Mouse (Mus musculus): ENCODE measurements around the gene H2-D1. TPM values are rescaled to one million over a fixed set of nuclear protein-coding genes. Genes with fewer than 3 reads are reported as not detected.
"Not testable (repeated sequence)": the region's sequence is repeated elsewhere in the genome, so short reads cannot be mapped to it uniquely, and the experiment has no call there.

H2-D1 gene
- 441 and 555 TPM in 2 replicates for polyA plus RNA-seq (2015; fragmentation: Nextera tagmentation; extraction: Ambion mirVana)

DNA sequence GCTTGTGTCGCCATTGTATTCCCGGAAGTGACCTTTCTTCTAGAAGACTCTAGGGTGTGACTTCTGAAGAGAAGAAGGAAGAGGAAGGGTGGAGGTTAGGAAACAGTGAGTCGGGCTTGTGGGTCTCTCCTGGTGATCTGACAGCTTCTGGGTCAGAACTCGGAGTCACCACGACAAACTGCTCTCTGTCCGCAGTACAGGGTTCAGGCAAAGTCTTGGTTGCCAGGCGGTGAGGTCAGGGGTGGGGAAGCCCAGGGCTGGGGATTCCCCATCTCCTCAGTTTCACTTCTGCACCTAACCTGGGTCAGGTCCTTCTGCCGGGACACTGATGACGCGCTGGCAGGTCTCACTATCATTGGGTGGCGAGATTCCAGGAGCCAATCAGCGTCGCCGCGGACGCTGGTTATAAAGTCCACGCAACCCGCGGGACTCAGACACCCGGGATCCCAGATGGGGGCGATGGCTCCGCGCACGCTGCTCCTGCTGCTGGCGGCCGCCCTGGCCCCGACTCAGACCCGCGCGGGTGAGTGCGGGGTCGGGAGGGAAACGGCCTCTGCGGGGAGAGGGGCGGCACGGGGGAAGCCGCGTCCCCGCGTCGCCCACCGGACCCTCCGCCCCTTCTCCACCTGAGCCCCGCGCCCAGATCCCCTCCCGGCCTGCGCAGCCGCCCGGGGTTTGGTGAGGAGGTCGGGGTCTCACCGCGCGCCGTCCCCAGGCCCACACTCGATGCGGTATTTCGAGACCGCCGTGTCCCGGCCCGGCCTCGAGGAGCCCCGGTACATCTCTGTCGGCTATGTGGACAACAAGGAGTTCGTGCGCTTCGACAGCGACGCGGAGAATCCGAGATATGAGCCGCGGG, at the start of gene H2-D1:
Gene H2-D1 (plus strand): TSS at position 67 of the 859 bp plus-strand sequence.
- DNase-seq (ENCODE audit: low spot score) = peak; percentile 93

DNA sequence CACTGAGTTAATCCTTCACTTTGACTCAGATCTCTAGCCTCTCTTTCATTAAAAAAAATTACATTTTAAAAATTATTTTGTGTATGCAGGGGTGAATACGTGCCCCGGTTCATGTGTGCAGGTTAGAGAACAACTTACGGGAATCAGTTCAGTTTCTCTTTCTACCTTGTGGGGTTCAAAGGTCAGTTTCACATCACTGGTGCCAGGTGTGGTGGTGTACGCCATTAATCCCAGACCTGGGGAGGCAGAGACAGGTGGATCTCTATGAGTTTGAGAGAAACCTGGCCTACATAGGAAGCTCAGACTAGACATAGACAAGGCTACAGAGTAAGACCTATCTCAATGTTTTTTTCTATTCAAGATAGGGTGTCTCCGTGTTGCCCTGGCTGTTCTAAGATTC, 49.5 kb upstream of the H2-D1 start:
- no peak for DNase-seq (ENCODE audit: low spot score)

DNA sequence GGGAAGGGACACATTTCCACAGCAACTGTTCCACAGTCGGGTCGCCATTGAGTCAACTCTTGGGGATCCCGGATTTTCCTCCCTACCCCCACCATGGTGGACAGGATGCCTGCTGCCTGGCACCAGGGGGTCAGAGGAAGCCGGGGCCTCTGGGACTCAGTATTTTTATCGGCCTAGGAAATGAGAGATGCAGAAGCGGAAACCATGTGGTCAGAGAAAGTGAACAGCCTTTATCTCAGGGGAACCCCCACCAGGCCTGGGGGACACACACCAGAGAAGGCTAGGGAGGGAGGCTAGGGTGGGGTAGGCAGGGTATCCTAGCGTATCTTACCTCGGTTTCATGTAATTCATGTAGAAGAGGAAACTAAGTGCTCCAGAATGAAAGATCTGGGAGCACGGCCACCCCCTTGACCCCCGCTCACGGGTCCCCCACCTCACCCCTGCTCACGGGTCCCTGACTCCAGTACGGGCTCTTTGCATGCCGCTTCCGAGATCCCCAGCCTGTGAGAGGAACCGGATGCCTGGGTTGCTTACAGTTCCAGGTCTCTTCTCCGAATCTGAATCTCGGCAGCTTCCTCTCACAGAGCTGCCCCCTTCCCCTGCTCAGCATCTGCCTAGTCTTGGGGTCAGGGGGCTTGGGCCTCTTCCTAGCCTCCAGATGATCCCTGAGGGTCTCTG, 43.9 kb upstream of the H2-D1 start:
- DNase-seq (ENCODE audit: low spot score) = peak; percentile 51

DNA sequence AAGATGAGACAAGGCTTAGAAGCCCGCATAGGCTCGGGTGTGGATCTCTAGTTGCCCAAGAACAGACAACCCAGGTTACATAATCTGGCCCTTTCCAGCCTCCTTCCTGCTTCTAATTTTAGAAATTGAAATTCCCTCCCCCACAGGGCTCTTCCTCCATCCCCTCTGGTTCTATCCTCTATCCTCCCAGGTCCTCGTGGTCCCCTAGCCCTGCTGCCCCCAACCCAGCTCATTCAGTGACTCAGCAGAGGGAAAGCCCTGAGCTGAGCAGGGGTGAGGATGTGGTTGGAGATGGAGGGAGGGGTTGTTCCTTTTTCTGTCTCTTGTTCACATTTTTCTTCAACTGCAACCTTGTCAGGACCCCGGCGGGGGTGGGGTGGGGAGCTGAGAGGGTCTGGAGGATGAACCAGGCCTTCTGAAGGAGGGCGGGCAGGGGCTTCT, 42.9 kb upstream of the H2-D1 start:
- peak; percentile 77 for DNase-seq (ENCODE audit: low spot score)

DNA sequence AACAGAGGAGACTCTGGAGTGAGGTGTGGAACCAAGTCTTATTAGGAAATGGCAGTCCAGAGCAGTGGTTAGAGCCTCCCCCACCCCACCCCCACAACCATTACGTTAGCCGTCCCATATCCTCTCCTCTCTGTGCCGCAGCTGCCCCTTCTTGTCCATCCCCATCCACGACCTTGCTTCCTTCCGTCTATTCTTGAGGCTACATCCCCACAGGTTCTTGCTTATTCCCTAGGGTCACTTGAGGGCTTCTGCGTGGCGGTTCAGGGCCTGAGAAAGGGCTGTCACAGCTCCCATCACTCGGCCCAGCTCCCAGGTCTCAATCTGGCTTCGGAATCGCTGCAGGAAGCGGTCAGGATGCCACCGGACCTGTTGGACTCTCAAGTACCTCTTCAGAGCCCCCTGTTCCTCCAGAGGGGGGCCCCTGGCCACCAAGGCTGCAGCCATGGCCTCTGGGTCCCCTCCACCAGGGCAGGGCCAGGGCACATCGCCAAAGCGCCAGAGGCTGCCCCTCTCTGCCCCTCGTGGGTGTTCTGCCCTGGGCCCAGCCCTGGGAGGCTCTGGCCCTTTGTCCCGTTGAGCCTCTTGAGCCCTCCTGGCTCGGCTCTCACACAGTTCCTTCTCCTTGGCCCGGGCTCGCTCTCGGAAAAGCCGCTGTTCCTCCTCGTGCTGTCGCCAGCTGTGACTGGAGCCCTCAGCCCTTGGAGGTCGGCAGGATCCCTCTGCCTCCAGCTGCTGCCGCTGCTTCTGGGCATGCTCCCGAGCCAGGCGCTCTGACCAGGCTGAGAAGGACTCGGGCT, 42.2 kb upstream of the H2-D1 start, which contains the start of gene Gm16181:
Gene Gm16181 (plus strand): TSS at position 679 of the 797 bp plus-strand sequence.
- no peak for DNase-seq (ENCODE audit: low spot score)

DNA sequence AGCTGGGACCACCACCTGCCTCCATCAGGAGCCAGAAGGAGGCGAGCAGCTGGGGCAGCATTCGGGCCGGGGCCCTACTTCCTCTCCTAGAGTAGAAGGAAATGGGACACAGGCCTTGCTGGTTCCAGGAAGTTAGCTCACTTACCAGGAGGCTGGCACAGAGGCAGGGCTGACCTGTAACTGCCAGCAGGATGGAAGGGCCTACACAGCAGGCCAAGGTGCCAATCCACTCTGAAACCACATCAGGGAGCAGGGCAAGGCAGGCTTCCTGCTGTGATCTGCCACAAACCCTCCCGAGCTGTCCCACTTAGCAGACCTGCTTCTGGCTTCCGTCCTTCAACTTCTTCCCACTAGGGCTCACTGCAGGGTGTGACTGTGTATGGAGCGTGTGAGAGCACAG, 40.2 kb upstream of the H2-D1 start:
- DNase-seq (ENCODE audit: low spot score) = peak; percentile 79

DNA sequence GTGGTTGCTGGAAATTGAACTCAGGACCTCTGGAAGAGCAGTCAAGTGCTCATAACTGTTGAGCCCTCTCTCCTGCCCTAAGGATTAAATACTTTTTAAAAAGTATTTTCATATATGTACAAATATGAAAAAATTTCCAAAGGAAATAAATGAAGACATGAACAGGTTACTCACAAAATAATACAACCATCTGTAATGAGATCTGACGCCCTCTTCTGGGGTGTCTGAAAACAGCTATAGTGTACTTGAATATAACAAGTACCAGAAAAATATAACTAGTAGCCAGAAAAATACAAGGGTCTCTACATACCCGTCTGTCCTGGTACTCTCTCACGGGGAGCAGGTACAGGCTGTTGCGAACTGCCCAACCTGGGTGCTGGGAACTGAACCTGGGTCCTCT, 37.9 kb upstream of the H2-D1 start:
- no peak for DNase-seq (ENCODE audit: low spot score)

DNA sequence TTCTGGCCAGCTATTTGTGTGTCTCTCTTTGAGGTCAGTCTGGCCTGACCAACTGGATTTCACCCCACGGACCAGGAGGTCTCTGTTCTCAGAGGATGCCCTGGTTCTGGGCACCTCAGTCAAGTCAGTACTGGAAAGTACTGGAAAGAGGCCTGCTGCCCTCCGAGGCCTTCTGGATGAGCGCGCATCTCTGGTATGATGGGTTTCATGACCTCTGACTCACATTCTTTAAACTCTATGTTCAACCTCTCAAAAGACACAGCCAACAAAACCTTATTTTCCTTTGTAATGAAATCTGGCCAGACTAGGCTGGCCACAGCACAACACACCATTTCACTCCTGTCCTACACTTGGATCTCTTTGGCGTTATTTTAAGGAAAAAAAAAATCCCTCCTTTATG, 37.1 kb upstream of the H2-D1 start:
- no peak for DNase-seq (ENCODE audit: low spot score)

DNA sequence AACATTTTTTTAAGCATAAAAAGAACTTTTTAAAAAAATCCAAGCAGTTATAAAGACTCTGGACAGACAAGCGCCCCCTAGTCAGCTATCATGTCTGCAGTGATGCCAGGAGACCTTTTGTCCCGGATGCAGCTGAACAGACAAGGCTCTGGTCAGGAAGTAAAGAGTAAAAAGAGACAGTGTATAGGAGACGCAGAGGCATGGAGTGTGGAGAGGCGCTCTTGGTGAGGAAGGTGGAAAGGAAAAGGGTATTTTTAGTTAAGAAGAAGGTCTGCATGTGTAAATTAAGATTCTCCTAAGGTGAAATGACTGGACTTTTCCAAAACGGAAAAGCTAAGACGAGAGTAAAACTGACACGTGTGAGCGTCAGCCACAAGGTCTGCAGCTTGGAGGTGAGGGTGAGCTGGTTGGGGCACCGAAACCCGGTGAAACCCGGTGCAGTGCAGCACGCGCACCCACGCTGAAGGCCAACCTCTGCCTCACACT, 35.9 kb upstream of the H2-D1 start:
- no peak for DNase-seq (ENCODE audit: low spot score)

DNA sequence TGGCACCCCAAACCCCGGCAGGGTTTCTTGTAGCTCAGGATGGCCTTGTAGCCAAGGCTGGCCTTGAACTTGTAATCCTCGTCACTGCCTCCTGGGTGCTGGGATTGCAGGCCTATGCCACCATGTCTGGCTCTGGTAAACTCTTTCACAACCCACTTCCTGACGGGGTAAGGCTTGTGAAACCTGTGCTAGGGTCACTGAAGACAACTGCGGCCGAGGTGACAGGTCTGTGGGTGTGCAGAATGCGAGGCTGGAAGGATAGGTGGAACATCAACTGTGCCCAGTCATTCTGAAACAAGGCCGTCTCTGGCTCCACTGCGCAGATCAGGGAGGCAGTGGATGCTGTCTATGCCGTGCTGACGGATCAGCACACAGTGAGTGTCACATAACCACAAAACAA, 31.5 kb upstream of the H2-D1 start:
- no peak for DNase-seq (ENCODE audit: low spot score)

DNA sequence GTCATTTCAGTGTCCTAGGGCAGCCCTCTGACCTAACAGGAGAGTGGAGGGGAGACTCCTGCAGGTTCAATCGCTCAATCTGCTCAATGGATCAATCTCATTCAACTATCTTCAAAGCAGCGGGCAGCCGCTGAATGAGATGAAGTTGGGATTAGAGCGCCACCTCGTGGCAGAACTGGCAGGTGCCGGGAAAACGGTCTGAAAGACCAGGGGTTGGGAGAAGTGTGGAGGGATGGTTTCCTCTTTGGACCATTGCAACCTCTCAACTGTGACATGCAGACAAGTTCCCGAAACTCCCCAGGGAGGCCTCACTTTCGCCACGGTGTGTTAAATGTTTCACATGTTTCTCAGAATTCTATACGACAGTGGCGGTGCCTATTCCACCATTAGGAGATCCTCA, 30.5 kb upstream of the H2-D1 start:
- peak; percentile 79 for DNase-seq (ENCODE audit: low spot score)

DNA sequence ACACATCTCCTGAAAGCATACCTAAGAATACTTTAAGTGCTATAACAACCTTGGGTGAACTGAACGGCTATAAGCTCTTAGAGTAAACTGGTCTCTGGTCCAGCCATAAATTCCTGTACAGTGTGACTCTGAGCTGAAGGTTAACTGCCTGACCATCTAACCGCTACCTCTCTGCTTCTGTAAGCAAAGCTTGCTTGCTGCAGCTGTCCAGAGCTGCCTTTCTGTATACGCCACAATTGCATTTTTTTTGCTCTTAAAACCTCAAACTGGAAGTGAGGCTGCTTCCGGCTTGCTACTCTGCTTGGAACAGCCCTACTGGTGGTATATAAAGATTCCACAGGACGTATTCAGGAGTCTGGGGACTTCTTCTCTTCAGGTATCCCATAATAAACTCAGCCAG, 29.9 kb upstream of the H2-D1 start:
- DNase-seq (ENCODE audit: low spot score) = peak; percentile 72

DNA sequence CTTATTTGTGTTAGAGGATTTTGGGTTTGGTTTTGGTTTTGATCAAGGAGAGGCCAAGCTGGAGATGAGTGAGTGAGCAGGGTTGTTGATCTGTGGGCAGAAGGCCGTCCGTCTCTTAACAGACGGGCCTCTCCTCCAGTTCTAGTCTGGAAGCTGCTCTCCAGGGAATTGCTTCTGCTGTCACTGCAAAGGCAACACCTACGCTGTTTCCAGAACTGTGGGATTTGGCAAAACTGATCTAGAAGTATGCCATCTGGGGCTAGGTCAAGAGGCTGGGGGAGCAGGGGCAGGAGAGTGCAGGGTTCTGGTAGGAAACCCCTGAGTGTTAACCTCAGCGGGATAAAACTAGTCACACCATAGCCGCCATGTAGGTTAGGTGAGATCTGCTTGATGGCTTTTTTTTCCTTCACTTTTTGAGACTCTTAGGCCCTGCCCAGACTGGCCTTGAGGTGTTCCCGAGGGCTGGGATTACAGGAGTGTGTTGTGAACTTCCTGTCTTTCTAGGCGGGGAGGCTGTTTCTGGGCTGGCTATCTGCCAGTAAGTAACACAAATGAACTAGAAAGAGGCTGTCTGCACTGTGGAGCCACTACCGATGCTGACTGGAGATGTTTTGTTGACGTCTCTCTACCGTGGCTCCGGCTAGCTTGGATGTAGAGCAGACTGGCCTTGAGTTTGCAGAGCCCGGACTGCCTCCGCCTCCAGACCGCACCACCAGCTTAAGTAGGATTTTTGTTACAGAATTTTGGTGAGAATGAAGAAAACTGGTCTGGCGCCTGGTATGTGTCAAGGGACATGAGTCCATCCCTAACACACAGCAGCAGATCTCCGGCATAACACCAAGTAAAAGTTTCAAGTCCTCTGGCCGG, 29.2 kb upstream of the H2-D1 start, which contains the start of gene Atp6v1g2:
Gene Atp6v1g2 (plus strand): TSS at position 547 of the 867 bp plus-strand sequence.
- no peak for DNase-seq (ENCODE audit: low spot score)

DNA sequence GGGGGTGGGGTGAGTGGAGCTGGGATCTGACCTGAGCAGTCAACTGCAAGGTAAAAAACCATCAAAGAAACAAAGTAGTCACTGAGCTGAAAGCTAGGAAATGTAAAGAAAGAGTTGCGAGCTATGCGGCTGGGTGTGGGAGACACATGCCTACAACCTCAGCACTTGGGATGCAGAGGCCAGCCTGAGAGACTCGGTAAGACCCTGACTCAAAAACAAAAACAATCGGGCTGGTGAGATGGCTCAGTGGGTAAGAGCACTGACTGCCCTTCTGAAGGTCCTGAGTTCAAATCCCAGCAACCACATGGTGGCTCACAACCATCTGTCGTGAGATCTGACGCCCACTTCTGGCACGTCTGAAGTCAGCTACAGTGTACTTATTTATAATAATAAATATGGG, 28.4 kb upstream of the H2-D1 start:
- DNase-seq (ENCODE audit: low spot score) = not testable (repeated sequence)

DNA sequence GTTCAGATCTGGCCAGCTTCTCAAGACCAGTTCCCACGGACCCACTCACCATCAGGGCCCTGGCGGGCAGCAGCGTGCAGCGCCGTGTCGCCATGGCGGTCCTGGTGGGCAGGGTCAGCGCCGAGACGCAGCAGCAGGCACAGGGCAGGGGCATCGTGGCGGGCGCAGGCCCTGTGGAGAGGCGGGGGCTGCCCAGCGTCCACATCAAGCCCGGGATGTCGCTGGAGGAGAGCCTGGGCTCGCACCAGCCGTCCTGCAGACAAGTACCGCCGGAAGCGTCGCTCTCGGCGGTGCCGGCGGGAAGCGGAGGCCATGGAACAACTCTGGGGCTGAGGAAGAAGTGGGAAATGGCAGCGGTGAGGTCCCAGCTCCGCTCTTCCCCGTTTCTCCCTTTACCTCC, 27.6 kb upstream of the H2-D1 start:
- peak; percentile 42 for DNase-seq (ENCODE audit: low spot score)

DNA sequence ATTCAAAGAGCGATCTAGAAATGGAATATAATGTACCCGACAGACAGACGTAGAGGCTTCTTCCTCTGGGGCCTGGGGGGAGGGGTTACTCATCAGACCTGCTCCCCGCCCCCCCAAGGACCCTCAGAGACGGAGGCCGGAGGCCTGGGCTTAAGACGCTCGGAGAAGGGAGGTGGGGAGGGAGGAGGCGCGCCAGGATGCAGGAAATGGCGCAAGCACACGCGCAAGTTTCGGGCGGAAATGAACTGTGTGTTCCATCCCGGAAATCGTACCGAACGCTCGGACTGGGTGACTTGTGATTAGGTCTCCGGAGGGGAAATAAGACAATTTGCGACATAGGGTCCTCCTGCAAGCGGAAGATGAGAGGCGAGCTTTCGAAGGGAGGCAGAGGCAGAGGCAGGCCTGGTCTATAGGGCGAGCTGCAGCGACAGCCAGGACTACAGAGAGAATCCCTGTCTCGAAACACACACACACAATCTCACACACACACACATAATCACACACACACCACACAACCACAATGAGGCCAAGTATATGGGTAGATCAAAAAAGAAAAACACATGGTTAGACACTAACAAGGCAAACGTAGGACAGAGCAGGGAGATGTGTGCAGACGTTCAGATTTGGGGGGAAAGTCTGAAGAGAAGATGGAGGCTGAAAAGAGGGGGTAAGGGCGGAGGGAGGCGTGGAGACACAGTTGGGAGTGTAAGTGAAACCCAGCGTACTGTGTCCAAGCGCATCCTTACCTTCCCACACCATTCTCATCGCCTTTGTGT, 26.7 kb upstream of the H2-D1 start, which contains the start of gene Nfkbil1:
Gene Nfkbil1 (minus strand): TSS at position 179 of the 776 bp plus-strand sequence.
- DNase-seq (ENCODE audit: low spot score) = peak; percentile 90

DNA sequence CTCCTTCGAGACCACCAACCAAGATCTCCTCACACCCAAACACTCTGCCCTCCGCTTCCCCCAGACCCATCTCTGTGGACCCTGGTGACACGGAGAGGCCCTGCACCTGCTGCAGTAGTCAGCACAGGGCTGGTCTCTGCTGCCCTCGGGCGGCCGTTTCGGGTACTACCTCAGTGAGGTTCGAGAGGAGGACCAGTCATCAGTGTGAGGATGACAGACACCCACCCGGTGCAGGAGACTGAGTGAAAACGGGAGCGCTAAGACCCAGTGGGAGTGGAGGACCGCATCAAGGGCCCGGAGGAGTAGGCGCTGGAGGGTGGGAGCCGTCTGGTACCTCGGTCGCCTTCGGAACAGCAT, 26.2 kb upstream of the H2-D1 start:
- DNase-seq (ENCODE audit: low spot score) = peak; percentile 95

DNA sequence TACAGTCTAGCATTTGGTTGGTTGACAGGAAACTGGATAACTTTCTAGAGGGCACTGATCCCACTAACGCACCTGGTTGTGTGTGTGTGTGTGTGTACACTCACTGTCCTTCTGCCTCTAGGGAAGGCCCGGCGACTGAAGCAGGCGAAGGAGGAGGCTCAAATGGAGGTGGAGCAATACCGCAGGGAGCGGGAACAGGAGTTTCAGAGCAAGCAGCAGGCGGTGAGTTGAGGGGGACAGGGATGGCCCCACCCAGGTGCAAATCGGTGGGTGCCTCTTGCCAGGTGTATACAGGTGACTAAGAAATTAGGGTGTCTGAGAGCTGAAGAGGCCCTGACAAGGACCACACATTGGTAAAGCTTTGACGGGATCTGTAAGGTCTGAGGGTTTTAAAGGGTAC, 25.5 kb upstream of the H2-D1 start:
- DNase-seq (ENCODE audit: low spot score) = no peak

DNA sequence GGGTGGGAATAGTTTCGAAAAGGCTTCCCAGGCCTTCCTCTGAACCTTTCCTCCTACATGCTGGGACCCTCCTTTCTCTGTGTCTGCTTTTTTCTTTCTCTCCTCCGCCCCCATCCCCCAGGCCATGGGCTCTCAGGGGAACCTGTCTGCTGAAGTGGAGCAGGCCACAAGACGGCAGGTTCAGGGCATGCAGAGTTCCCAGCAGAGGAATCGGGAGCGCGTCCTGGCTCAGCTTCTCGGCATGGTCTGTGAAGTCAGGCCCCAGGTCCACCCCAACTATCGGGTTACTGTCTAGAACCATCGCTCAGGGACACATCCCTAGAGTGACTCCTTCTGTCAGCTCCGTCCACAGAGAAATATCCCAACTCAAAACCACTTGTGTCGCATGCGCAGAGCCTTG, 25.0 kb upstream of the H2-D1 start:
- no peak for DNase-seq (ENCODE audit: low spot score)

DNA sequence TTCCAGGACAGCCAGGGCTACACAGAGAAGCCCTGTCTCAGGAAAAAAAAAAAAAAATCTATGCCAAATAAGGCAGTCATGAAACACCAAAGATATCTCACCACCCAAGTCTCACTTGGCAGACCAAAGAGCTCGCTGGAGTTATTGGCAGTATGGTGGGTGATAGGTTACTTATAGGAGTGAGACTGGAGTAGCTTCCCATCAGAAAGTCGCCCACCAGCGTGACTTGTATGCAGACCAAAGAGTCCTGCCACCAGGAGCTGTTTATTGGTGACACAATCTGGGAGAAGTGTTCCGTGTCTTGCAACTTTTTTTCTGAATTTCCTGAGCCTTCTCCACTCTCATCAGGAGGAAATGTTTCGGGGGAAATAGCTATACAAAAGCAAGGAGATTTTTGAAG, 22.8 kb upstream of the H2-D1 start:
- no peak for DNase-seq (ENCODE audit: low spot score)
